Mouse (Mus musculus) layer of hippocampus, postnatal 14 days (tissue): ENCODE results near the gene Chkb. TPM values are rescaled to one million over a fixed set of nuclear protein-coding genes. Genes with fewer than 3 reads are reported as not detected.
"Not testable (repeated sequence)": the region's sequence is repeated elsewhere in the genome, so short reads cannot be mapped to it uniquely, and the experiment has no call there.

ENCODE experiments used
- DNase-seq, 2 experiments: peaks; one replicate each; pipeline ENCODE4 v3.0.0; 2021 to 2022; ENCODE audit warnings: low spot score in 2 of 2, mixed read lengths in 1 of 2
- total RNA-seq, 2 experiments: library from RNA; stranded (reverse); gene quantifications; 2 replicates each; pipeline ENCODE4 v1.2.3; 2021

Chkb gene
- total RNA-seq, 2 experiments from 2014 or later: 44.3 to 50.0 TPM

DNA sequence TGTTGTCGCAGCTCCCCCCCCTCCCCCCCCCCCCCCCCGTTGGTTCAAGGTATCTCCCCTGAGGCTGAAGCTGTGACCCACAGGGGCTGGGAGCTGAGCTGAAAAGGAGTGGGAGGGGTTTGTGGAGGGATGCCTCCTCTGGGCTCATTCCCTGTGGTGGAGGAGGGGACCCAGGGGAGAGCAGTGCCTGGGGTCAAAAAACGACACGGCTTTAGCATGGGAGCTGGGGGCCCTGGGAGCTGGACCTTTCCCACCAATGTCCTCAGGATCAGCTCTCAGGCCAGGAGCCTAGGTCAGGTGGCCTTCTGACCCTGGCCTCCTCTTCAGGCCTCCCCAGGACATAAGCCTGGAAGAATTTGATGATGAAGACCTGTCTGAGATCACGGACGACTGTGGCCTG is 25.1 kb upstream of the Chkb start:
- no peak for DNase-seq

DNA sequence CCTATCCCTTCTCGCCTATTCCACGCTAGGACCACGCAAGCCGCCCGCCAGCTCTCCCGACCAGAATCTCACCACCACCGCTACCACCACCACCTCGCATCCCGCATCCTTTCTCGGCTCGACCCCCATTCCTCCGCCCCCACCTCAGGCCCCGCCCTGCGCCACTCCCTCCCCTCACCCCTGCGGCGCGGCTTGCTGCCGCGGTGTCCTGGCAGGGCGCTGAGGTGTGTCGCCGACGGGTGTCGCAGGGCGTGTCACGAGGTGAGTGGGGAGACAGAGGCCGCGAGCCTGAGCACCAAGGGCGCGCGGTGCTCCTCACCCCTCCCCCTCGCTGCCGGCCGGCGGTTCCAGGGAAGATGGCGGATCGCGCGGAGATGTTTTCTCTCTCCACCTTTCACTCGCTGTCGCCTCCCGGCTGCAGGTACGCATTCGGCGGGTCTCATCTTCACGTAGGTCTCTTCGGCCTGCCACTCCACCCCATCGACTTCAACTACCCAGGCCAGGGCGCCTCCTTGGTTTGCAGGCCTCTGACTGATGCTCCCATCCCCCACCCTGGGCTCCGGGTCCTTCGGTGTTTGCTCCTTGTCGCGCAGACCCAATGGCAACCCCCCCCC is 24.3 kb upstream of the Chkb start, which contains the start of gene Mapk8ip2:
TSS of gene Mapk8ip2 (plus strand) at position 49 of the 614 bp plus-strand sequence.
- peak in 1 of 2 experiments; percentile 67 for DNase-seq

DNA sequence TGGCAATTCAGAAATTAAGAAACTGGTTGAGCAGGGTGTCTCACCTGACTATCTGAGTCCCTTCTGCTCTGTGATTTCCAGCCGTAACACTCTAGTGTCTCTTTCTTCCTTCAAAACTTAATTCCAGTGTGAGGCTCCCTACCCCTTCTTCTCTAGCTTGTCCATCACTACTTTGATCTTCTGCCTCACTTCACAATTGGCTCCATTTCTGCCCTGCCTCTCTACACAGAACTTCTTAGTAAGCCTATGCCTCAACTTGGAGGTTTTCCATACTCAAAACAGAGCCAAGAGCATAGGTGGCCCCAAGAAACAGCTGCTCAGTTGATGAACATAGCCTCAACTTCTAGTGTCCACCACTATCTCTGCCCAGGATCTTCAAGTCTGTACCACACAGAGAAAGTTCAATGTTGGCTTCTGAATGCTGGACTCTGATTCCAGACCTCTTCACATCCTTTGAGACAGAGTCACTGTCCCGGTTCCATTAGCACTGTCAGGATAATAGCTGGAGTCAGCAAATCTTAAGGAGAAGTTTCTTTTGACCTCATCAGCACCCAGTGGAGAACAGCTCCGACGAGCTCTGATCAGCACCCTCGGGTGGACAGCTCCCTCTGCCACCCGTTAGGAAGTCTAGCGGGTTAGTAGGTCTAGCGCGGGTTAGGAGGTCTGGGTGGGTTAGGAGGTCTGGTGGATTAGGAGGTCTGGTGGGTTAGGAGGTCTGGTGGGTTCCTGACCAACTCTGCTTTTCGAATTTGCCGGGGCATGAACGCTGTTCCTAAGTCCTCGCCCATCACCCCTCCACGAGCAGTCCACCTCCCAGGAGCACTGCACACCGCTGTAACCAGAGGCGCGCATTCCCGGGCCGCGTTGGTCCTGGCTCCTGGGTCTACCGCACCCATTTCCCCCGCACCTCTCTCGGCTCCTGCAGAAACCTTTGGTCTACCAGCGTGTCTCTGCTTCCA is 23.5 kb upstream of the Chkb start:
- DNase-seq: no peak

DNA sequence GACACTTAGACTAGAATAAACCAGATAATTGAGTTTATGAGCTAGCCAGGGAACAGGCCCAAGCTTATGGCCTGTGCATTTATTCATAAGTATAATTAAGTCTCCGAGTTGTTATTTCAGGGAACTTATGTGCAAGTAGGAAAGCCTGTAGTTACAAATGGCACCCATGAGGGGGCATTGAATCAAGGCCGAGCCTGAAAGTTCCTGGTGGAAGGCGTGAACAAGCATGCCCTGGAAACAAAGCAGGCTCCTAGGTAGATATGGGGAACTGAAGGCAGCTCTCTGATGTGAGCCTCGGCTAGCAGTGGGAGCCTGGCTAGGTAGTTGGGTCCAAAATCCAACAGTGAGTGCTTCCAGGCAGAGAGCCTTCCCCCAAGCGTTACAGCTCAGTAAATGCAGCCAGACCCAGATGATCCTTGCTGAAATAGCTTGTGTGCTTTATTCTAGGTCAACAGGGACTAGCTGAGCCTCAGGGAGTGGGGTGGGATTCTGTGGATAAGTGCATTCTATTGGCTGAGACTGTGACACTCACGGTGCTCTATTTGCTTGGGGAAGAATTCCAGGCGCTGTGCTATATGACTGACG is 12.9 kb upstream of the Chkb start:
- DNase-seq: no peak

DNA sequence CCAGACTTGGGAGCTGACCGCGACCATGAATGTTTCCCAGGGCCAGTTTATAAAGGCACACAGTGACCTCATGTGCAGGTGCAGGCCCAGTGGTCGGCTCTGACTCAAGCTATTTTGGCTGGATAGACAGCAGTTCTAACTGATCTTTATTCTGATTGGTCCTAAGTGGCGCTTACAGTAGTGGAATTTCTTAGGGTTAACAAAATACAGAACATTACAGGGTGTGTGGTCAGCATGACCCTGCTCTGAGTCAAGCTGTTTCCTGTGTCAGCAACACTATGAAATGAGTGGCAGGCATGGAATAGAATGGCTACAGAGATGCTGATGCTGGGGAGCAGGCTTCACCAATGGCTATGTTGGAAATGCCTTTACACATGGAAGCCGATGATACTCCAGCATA is 6.2 kb upstream of the Chkb start:
- no peak for DNase-seq

DNA sequence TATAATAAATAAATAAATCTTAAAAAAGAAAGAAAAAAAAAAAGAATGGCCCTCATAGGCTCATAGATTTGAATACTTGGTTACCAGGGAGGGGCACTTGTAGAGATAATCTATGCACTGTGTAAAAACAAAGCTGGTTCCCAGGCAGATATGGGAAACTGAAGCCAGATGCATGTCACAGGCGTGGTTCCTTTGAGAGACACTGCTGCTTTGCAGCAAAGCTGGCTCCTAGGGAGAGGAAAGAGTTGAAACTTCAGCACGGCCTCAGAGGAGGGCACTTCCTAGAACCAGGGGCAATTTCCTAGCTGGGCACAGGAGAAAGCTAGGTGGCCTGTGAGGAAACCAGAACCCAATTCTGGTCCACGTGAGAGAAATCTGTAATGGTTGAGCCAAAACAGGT is 4.4 kb upstream of the Chkb start:
- DNase-seq: no peak

DNA sequence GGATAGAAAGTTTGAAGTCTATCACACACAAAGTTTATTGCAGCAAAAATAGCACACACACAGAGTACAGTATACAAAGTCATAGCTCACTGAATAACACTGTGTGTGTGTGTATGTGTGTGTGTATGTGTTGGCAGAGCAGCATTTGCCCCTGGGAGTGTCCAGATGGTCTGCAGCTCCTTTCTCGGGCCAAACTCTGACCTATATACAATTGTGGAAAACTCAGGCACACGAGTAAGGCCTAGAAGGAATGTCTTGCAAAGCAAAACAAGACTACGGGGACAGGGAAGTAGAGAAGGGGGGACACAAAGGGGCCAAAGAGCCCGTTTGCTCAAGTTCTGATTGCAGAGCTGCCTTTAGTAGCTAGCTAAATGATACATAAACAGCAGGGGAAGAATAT is 3.2 kb upstream of the Chkb start:
- DNase-seq: no peak

DNA sequence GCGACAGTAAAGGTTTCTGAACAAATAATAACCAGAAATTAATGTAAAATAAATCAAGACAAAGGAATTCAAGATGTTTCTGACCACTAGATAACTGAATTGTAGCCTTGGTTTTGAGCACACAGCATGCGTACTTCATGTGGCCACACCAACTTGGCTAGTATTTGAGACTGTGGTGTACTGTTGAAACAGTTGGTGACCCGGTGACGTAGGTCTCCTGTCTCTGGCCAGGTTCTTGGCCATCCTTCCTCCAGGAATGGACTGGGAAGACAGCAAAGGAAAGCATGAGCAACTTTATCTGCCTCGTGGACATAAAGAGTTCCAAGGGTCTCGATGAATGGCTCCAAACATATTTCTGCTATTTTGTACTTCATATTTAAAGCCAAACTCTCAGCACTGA is 2.1 kb upstream of the Chkb start:
- no peak for DNase-seq

DNA sequence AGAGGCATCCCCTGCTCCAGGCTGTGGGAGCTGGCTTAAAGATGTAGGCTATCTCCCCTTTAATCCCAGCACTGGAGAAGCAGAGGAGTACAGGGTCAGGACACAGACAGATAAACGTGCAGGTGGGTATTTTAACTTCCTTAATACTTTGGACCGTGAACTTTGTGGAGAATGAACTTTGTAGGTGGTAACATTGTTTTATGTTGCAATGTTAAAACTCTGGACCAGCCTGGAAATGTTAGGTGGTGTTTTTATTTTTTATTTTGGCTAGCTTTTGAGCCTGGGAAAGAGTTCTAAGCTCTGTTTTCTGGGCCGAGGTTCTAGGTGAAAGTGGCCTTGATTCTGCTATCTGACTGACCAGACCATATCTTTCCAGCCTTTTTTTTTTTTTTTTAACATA is 1.6 kb upstream of the Chkb start:
- no peak for DNase-seq

DNA sequence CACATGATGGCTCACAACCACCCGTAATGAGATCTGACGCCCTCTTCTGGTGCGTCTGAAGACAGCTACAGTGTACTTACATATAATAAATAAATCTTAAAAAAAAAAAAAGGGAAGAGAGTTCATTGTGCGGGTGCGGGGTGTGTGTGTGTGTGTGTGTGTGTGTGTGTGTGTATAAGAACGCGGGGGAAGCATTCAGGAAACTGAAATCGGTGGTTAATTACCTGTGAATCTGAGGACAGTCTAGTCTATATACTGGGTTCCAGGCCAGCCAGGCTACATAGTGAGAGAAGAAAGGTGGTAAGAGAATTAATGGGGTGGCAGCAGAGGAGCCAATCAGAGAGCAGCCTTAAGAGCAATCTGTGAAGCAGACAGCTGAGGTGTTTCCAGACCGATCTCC is 1.1 kb upstream of the Chkb start:
- DNase-seq: not testable (repeated sequence)

DNA sequence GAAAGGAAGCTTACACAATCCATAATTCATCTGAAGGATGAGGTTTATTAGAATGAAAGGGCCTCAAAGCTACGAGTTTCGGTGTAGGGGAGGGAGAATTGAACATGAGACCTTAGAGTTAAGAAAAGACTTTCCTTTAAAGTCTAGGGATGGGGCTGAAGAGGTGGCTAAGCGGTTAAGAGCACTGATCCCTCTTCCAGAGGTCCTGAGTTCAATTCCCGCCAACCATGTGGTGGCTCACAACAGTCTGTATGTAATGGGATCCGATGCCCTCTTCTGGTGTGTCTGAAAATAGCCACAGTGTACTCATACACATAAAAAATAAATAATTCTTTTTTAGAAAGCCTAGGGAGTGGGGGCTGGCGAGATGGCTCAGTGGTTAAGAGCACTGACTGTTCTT is 633 bp upstream of the Chkb start:
- no peak for DNase-seq

DNA sequence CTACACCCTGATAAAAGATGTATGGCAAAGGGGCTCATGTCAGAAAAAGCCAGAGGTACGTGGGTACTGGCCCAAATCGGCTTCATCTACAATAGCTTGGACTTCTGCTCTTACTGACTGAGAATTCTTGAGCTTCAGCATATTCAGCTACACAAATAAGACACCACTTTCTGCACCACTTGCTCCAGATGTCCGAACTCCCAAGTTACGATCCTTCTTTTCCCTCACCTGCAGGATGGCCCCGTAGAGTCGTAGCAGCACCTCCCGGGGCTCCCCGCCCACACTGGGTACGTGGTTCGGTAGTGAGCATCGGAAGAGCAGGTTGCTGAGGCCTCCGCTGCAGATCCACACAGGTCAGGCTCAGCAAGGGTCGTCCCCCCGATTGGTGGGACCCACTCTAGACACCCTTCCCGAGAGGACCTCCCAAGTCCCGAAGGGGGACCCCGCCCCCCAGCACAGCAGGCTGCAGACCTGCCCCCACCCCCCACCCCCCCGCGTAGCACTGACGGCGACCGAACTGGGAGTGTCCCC is 822 bp downstream of the Chkb start:
- no peak for DNase-seq

DNA sequence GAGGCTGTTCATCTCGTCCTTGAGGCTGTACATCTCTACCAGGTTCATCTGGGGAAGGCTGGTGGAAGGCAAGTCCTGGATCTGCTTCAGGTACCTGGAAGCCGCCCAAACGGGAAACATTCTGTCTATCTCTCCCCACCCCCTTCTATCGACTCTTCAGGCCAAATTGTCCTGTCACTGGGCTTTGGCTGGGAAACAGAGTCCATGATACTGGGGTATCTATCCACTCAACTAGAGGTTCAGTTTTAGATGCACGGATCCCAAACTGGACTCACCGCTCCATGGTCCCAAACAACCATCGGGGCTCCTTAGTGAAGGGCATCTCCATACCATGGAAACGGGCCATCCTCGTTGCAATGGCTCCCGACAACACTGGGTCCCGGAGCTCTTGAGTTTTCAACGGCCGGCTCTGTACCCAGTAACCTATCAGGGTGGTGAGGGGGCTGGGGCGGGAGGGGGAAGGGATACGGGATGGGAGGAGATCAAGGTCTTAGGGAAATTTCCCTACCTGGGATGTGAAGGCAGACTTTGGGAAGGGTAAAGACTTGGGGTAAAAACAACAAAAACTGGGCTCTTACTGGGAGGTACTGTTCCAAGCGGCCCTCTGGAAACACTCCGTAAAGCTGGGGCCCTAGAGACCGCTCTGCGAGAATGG is 1.4 kb downstream of the Chkb start:
- no peak for DNase-seq

DNA sequence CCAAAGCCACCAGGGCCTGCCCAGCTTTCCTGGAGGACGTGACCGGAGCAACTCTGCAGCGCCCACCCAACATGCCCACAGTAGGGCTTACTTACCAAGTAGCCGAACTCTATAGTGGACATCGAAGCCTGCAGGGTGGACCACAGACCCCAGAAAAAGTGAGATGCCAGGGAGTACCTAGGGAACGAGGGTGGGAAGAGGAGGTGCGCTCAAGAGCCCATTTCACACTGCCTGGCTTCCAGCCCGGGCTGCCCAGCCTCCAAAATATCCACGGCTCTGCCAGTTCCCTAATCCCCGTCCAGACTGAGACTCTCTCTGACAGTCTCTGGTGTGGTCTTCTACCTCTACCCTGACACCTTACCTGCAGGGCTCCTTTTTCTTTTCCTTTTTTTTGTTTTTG is 3.0 kb downstream of the Chkb start:
- no peak for DNase-seq

DNA sequence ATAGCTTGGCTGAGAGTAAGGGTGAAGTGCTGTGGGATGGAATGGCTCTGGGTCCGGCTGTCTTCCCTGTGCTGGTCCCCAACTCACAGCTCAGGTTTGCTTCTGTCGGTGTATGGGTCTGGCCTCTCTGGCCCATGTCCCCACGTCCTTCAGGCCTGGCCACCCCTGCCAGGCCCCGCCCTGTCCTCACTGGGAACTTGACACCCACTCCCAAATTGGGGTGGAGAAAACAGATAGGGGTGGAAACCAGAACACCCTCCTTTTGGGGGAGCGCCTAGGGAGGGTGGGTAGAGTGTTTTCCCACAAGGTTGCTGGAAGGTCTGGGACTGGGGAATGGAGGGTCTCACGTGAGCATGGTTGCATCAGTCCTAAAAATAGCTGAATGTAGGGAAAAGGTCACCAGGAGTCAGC is 4.0 kb downstream of the Chkb start, which contains the start of gene Cpt1b:
TSS of gene Cpt1b (minus strand) at position 153 of the 411 bp plus-strand sequence.
- DNase-seq: no peak

DNA sequence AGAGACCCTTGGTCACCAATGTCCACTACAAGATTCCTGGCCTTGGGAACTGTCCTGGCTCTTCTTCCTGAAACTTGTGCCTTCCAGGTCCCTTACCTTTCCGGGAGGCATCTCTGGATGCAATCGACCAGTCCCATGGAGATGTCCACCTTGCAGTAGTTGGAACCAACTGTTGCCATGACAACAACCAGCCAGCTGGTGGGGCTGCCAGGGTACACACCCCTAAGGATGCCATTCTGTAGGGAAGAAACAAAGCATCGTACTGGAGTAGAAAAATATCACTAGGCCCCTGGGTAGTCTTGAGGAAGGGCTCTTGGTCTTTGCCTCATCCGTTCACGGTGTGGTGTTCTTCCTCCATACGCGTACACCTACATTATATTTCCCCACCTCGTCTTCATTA is 5.1 kb downstream of the Chkb start:
- DNase-seq: no peak

DNA sequence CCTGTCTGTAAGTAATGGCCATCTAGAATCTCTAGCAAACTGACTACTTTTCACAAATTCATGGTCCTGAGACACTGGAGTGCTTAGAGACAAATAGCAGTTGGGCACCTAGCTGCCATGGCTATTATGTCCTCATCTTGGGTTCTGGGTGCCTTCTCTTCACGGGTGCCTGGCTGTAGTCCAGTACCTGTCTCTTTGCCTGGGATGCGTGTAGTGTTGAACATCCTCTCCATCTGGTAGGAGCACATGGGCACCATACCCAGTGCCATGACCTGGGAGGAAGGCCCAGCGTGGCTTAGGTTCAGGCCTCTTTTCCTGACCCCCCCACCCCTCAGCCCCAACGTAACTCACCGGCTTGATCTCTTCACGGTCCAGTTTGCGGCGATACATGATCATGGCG is 7.8 kb downstream of the Chkb start:
- no peak for DNase-seq

DNA sequence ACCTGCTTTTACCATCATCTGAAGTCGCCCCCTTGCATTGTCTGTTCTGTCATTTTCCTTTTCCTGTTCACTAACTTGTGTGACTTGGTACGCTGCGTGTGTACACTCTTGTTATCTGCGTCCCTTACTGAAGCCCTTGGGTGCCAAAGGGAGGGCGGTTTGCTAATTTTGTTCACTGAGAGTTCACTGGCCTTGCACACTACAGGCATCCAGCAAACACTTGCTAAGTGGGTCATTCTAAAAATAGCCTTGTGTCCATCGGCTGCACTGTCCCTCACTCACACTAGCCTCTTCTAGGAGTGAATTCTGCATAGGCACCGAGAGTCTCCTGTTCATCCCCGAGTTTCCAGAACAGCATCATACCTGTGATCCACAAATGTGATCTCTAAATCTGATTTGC is 14.4 kb downstream of the Chkb start:
- no peak for DNase-seq

DNA sequence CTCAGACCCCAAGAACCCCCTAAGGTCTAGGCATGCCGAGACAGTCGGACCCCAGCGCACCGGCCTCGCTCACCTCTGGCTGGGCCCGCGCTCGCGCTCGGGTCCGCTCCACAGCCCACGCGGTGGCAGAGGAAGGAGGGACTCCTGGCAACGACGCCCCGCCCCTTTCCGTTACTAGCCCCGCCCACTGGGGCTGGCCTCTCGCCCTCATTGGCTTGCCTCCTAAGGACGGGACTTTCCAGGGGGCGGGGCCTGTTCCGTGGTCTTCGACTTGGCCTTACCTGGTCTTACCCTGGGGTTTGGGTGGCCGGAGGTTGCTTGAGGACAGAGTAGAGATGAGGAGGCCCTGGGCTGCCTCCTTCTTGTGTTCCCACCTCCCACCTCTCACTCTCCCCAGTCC is 19.6 kb downstream of the Chkb start, which contains the start of gene Syce3:
TSS of gene Syce3 (minus strand) at position 386 of the 400 bp plus-strand sequence.
- DNase-seq: no peak

DNA sequence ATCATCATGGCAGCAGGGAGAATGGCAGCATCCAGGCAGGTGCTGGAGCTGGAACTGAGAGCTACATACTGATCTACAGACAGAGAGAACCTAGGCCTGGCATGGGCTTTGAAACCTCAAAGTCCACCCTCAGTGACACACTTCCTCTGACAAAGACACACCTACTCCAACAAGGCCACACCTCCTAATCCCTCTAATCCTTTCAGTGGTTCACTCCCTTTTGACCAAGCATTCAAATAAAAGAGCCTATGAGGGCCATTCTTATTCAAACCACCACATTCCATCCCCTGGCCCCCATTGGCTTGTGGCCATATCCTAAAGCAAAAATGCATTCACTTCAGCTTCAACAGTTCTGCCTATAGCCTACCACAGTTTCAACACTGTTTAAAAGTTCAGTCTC is 23.0 kb downstream of the Chkb start:
- DNase-seq: no peak
